Mouse (Mus musculus) erythroblast, embryonic 14.5 days (primary cell): ENCODE data around the gene Cln6.
A peak's percentile ranks its signal among the peaks of the same experiment; 100 is the strongest.

Experiments used
- GATA1 ChIP-seq: IDR thresholded peaks from 2 replicates; pipeline ENCODE4 v1.6.1; 2012; ENCODE audit warnings: low read length, inconsistent platforms, mixed read lengths
- TAL1 ChIP-seq: IDR thresholded peaks from 3 replicates; pipeline ENCODE4 v1.6.1; 2012; ENCODE audit warnings: low read length, inconsistent platforms, mixed read lengths

GRCm38 (mm10) chr9:62827939-62828652 is 10.5 kb upstream of the Cln6 start:
- TF ChIP-seq GATA1: peak; percentile 41
- TF ChIP-seq TAL1: no peak
